Mouse (Mus musculus) ES-E14 (cell line): Measurements from ENCODE around the gene A230050P20Rik.

Source experiments
- CHD2 ChIP-seq: IDR thresholded peaks from 2 replicates; pipeline ENCODE4 v1.6.1; 2014; ENCODE audit warnings: mild to moderate bottlenecking, low read depth, low read length, inconsistent platforms
- MAFK ChIP-seq: IDR thresholded peaks from 2 replicates; pipeline ENCODE4 v1.6.1; 2014; ENCODE audit warnings: mild to moderate bottlenecking, low read depth, low read length, inconsistent platforms; ENCODE audit not compliant: insufficient read depth

DNA sequence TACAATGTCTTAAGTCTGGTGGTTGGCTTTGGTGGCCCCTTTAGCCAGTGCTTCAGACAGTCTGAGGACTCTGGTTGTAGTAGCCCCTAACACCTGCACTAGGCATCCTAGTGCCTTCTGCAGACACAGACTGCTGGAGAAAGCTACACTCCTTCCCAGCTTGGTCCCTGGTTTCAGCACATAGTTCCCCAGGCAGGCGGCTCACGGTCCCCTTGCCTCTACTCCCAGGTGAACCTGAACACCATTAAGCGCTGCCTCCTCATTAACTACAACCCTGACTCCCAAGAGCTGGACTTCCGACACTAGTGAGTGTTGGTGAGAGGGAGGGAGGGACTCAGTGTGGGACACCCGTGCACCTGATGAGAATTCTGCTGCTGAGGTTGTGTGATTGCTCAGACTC, 22.0 kb downstream of the A230050P20Rik start:
- TF ChIP-seq CHD2: no peak
- TF ChIP-seq MAFK: no peak
